Mouse (Mus musculus) thymus, postnatal 10 days (tissue): ENCODE measurements around the gene Gm42742.

Source experiments
- DNase-seq, 2 experiments: peaks; one replicate each; pipeline ENCODE4 v3.0.0; 2021; ENCODE audit warnings: low spot score in 2 of 2

Gm42742 gene

DNA sequence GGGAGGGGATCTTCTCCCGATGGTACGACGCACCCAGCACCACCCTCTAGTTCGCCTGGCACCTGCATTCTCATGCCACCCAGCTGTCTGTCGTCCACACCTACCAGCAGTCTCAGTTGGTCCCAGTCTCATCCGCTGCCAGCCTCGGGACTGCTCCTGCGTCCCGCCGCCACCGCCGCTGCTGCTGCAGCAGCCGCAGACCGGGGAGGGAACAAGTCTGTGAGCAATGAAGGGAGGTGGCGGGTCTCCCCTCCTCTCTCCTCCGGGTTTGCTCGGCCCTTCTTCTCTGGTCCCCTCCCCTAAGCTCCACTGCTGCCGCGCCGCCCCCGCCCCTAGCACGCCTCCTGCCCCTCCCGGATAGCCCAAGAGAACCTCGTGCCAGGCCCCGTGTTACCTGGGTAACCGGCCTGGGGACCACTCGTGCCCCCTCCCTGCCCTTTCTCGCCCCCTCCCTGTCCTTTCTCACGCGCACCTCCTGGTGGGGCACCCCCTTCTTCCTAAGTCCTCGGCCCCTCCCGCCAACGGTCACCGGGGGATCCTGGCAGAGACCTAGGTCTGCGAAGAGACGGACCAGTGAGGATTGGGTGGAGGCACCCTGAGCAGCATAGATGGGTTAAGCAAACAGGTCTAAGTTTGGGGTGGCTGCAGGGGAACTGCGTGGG, at the start of gene Gm42742, which contains the start of gene Prrt2:
Gene Gm42742, minus strand, starts transcription at position 197 of the 662 bp plus-strand sequence.
Gene Prrt2, minus strand, starts transcription at position 311 of the 662 bp plus-strand sequence.
- DNase-seq, result peak; percentile 70 to 72

DNA sequence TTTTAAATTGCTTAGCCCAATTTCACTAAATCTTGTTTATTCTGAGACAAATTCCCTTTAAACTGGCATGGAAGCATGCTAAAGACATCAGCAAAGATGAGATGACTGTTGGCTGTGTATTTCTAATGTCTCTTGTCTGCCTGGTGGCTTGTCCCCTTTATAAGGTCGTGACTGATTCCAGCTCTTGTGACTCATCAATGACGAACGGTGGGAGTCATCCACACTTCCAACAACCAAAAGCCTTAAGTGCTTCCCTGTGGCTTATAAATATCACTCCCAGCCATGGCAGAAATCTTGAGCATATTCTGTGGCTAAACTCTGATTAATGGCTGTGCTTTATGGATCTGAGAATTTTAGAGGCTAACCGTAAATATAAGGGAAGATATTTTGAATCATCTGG, 45.4 kb upstream of the Gm42742 start:
- no peak for DNase-seq

DNA sequence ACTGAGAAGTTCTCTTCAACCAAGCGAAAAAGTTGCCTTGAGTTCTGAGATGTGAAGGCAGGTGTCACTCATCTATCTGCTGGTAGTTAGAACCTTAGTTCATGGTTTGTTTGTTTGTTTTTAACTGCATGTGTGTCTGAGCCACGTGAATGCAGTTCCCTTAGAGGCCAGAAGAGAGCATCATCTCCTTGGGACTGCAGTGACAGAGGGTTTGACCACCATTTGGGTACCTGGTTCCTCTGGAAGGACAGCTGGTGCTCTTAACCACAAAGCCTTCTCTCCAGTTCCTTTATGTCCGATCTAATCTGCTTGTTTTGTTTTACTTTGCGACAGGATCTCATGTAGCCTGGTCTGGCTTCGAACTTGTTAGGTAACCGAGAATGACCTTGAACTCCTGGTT, 44.6 kb upstream of the Gm42742 start:
- DNase-seq, result no peak

DNA sequence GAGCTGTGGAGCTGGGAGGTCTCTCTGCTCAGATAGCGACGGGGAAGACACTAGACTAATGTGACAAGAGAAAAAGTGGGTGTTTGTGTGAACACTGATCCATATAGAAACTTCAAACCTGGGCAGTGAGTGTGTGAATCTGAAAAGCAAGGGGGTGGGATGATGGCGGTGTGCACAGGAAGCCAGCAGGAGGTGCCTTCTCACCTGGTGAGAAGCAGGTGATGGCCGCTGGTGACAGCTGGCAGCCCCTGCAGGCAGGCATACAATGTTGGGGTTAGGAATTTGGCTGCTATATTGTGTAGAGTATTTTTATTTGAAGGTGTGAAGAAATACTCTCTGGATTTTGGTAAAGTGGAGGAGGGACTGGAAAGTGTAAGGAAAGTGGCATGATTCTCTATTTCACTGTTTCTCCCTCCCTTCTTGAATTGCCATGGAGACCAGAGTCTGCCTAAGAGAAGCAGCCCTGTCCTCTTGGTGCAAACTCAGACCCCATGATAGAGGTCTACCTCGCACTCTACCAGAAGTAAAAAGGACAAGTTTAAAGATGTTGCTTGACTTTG, 34.2 kb upstream of the Gm42742 start:
- peak in 1 of 2 experiments; percentile 19 for DNase-seq

DNA sequence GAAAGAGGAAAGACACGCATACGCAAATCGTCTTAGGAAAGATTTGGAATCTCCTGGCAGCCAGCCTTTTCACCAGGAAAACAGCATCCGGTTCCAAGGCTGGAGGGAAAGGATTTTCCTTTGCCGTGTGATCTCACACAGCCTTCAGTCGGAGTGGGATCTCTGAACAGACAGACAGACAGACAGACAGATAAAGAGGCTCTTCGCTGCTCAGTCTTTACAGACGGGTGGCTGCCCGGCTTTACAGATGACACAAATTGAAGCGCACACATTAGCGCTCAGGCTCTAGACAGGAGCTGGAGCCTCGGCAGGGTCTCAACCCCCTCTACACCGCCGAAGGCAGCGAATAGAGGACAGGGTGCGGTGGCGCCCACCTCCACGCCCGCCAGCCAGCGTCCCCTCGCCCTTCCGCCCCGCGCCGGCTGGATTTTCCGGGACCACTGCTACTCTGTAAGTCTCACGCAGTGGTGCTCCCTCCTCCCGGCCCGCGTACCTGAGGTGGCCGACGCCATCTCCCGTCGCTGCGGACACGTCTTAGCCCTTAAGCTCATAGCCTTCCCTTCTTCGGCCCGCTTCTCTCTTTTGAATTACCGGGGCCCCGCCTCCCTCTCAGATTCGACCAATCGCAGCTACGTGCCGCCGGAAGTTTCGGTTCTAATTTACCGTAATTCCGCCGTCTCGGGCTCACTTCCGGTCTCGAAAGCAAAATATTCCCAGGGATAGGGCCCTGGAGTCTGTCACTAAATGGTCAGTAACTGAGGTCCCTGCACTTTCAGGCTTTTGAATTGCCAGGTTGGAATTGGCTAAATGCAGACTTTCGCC, 21.2 kb upstream of the Gm42742 start, which contains the start of gene Kif22:
Gene Kif22, minus strand, starts transcription at position 621 of the 822 bp plus-strand sequence.
- peak; percentile 77 to 87 for DNase-seq

DNA sequence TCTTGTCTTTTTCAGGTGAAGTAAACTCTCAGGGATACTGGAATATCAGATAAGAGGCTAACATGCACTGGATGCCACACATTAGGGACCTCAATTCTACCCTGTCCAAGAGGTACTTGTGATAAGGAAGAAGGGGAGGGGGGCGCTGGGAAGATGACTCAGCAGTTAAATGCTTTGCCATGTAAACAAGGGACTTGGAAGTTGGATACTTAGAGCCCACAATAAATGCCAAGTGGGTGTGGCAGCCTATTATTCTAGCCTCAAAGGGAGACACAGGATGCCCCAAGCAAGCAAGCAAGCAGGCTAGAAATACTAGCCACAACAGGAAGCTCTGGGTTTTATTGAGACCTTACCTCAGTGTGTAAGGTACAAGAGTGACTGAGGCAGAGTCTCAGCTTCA, 10.3 kb upstream of the Gm42742 start:
- no peak for DNase-seq

DNA sequence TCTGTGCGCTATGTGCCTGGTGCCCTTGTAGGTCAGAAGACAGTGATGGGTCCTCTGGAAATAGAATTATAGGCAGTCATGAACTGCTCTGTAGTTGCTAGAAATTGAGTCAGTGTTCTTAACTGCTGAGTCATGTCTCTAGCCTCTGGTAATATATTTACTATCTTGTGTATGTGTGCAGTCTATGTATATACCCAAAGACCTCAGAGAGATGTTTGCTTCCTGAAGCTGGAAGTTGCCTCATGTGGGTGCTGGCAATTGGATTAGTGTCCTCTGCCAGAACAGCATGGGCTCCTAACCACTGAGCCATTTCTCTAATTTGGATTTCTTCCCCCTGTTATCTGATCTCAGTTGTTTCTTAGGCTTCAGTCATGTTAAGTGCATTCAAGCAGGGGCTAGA, 9.3 kb upstream of the Gm42742 start:
- DNase-seq, result no peak

DNA sequence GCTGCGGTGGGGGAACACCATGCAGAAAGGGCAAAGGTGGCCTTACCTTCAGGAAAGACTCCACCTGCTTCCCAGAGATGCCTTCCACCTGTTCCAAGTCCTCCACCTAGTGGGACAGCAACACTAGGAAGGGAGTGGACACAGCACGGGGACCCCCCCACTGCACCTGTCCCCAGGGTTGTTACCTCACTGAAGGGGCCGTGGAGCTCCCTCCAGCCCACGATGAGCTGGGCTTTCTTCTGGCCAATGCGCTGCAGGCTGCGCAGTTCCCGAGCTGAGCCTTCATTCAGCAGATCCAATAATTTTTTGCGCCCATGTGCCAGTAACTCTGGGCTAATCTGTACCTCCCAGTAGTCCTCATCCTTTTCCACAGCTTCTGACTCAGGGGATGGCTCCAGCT, 7.0 kb upstream of the Gm42742 start:
- DNase-seq, result peak in 1 of 2 experiments; percentile 49

DNA sequence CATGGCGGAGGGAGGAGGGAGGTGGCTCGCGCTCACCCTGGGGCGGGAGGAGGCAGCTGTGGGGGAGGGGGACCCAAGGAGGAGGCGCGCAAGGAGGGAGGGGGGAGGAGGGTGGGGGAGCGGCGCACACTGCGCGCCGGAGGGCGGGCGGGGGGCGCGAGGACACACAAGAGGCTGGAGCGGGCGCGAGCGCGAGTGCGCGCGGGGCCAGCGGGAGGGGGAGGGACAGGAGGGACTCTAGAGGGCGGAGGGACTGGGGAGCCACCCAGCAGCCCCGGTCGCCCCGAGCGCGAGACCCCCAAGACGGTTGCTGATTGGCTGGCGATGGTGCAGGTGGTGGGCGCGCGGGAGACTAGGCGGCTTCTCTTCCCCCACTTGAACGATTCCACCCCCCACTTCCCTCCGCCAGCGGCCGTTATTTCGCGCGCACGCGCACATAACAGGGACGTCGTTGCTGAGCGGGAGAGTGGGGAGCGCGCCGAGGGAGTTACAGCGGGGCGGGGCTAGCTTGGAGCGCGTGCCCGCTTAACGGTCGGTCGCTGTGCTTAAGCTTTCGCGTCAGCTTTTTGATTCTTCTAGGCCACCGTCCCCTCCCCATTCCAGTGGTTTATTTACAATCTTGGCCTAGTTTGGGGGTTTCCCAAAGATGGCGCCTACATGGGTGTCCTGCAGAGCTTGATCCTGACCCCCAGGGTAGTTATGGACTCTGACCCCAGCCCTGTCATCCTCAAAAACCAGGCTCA, 6.3 kb upstream of the Gm42742 start, which contains the start of gene Maz:
Gene Maz, minus strand, starts transcription at position 54 of the 743 bp plus-strand sequence.
- peak; percentile 99 to 100 for DNase-seq

DNA sequence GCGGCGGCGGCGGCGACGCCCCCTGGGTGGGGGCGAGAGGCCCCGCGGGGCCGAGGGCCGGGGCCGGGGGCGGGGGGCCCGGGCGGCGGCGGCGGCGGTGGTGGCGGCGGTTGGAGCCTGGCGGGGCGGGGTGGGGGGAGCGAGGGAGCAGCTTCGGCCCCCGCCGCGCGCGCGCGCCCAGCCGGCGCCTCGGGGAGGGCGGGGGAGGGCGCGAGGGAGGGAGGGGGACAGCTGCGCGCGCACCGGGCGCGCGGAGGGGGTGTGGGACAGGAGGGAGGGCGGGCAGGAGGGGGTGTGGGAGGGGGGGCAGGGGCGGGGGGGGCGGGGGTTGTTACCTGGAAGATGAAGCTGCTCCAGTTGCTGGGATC, 5.7 kb upstream of the Gm42742 start:
- peak in 1 of 2 experiments; percentile 92 for DNase-seq

DNA sequence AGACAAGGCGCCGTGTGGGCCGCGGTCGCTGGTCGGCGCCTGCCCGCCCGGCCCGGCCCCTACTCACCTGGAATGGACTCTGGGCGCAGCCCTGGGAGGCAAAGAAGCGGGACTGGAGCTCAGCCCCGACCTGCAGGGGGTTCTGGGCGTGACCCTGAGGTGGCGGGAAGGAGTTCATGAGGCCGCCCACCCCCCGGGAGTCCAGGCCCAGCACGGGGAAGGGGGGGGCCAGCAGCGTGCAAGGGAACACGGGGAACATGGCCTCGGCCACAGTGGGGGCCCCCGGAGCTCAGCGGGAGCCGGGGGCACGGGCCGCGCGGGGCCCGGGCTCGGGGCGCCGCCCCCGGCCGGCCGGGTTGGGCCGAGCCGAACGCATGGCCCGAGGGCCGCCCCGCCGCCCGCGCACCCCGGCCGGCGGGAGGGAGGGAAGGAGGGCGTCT, 5.3 kb upstream of the Gm42742 start:
- DNase-seq, result peak; percentile 73 to 79

DNA sequence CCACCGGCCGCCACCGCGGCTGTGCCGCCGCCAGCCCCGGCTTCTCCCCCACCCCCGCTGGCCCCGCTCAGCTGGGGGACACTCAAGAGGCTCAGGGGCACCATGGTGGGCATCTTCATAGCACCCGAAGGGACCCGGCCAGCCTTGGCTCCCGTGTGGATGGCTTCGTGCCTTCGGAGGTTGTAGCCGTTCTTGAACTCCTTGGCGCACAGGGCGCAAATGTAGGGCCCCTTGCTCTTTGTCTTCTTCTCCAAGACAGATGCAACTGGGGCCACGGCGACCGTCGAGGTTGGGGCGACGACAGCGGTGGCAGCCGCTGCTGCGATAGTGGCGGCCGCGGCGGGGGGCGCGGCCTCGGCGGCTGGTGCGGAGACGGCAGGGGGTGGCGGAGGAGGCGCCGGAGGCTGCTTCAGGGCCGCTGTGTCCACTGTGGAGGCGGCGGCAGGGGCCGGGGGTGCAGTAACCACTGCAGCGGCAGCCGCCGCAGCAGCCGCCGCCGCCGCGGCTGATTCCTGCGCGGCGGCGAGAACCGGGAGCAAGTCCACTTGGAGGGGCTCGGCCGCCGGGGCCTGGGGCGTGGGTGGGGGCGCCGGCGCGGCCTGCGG, 4.8 kb upstream of the Gm42742 start:
- DNase-seq, result peak in 1 of 2 experiments; percentile 61

DNA sequence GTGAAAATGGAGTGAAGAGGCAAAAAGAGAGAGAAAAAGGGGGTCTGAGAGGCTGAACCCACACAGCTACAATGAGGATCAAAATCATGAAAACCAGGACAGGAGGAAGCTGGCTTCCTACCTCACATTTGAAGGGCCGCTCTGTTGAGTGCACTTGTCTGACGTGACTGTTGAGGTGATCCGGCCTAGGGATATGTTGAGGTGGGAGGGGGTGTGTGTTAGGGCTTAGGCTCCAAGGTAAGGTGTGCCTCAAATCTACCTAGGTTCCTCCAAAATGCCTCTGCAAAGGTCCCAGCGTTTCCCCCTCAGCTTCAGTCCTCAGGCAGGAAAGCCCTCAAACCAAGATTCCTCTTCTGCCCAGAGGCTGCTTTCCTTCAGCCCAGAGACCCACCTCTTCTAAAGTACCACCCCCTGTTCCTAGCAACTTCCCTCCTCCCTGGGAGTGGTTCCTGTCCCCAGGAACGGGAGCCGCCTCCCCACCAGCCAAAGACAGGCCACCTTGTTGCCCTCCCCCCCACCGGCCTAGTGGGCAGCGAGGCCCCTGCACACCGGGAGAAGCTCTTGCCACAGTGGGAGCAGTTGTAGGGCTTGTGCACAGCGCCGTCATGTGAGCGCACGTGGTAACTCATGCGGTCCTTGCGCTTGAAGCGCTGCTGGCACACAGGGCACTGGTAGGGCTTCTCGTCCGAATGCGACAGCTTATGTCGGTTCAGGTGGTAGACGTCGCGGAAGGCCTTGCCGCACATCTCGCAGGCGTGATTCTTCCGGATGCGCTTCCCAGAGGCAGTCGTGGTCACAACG, 4.1 kb upstream of the Gm42742 start:
- peak; percentile 74 to 82 for DNase-seq

DNA sequence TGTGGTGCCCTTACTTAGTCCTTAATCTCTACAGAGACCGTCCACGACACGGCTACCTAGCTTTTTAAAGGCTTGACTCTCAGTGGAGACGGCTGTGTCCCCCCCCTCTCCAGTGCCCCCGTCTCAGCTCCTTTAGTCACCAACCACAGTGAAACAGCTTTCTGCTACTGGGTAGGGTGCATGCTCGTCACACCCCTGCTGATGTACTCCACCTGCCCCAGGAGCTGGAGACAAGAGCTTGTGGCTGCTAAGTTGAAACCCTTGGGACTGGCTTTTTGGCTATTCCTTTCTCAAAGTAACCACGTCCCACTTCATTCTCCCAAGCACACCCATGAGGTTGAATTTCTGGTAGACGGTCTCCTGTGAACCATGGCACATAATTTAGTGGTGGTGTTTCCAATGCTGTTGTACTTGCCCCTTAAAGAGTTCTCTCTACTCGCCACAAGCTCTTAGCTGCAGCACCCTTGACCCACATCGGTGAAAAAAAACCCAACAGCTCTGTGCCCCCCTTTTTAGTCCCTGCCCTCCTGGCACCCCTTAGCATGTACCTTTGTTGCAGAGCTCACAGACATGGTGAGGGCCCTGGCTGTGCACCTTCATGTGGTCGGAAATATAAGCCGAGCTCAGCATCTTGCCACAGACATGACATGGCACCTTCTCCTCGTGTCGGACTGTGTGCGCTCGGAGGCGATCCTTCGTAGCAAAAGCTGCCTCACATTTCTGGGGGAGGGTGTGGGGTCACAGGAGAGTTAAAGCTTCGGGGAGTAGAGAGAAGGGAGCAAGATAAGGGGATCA, 3.2 kb upstream of the Gm42742 start:
- peak; percentile 64 to 76 for DNase-seq

DNA sequence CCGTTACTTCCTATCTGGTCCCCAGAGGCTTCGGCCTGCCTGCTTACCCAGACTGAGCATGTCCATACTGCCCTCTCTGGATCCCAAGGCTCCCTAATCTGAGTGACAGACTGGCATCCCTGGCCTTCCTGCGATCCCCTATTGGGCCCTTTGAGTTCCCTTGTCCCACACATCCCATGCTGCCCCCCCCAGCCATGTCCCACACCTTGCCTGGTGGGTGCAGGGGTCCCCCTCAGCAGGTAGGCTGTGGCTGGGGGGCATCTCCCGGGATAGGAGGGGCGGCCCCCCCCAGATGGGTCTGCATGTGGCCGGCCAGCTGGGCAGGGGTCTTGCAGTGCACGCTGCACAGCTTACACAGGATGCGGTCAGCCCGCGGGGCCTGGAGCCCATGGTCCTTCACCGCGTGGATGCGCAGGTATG, 2.4 kb upstream of the Gm42742 start:
- DNase-seq, result peak in 1 of 2 experiments; percentile 44

DNA sequence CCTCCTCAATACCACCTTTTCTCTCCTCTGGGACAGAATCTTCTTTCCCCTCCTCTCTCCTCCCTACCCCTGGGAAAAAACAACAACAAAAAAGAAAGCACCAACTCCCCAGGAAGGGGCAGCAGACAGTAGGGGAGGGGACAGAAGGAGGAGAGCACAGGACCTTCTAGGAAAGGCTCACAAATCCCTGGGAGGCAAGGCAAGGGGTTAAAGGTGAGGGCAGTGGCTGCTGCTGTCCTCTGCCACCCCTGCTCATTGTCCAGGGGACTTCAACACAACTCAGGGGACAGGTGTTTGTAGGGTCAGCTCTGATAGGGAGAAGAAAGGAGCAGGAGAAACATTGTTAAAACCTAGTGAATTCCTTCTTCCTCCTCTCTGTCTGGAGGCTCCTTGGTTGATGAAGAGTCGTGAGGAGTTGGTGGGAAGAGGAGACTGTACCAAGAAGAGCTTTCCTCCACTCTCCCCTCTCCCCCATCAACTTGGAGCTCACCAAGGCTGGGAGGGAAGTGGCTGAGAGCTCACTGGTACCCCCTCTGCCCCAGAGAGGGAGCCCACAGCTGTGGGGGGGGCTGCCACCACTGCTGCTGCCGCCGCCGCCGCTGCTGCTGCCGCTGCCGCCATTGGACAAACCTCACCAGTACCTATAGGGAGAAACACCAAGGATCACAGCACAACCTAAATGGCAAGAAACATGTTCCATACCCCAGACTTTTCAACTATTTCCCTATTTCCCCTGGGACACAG, 1.8 kb upstream of the Gm42742 start:
- DNase-seq, result no peak

DNA sequence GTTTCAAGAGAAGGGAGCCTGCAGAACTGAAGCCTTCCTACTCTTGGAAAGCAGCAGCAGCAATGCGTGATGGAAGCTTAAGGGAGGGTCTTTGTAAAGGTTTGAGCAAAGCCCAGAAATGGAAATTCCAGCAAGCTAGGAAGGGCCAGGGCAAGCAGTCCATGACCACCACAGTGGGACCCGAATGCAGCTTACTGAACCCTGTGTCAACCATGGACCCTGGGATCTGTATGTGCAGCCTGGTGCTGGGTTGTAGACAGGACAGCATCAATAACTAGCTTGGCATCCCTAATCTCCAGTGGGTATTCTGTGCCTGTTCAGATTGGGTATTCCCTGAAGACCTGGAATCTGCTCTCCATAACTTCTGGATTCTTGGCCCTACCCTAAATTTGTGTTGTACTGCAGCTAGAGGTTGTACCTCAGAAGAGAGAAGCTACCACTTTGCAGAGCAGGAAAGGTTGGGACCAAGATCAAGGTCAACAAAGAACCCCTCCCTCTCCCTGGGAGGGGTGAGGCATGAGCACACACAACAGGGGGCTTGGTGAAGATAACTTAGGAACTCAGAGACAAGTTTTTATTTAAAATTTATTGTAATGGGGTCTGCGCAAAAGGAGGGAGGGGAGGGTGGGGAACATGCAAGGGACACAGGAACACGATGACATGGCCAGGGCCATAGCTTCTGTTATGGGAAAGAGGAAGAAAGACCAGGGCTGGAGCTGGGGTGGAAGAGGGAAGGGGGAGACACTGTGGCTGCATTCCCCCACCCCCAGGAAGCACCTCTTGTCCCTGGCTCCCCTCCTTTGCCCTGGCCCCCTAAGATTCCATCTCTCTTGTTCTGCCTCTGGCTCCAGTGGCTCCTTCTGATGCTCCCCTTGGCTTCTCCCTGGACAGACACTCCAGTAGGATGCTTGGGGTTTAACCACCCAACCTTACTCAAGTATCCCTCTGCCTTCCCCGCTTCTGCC, 948 bp upstream of the Gm42742 start:
- DNase-seq, result no peak

DNA sequence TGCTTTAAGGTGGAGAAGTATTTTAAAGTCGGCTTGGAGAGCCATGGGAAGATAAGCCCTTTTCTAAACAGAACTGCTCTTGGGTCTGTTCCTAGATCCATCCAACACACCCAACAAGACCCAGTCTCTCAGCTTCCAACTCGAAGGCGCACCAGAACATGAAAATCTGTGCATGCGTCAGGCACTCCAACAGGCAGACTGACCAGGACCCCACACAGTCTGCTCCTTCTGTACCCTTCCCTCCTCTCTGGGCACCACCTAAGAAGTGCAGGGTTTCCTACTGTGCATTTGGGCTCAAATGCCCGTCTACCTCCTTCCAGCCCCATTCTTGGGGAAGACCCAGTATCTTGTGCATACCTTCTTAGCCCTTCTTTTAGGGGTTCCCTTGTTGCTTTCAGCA, 406 bp downstream of the Gm42742 start:
- DNase-seq, result no peak
